Mouse (Mus musculus) kidney, embryonic 16.5 days (tissue): Measurements from ENCODE around the gene Dnah12. TPM values are rescaled to one million over a fixed set of nuclear protein-coding genes. Genes with fewer than 3 reads are reported as not detected.
"Not testable (repeated sequence)": the region's sequence is repeated elsewhere in the genome, so short reads cannot be mapped to it uniquely, and the experiment has no call there.

Experiments used
- ATAC-seq: fragments of 200-750 bp; cut with Nextera tagmentation; 2 replicates; pipeline ENCODE4 v1.8.0; 2017; ENCODE audit warnings: moderate TSS enrichment; ENCODE audit not compliant: low FRiP score, low TSS enrichment
- H3K27ac ChIP-seq: fragments of 300-500 bp; sonication (generic); 2 replicates; pipeline ENCODE4 v1.5.1; 2014; ENCODE audit warnings: low read length
- H3K27me3 ChIP-seq: fragments of 300-500 bp; sonication (generic); 2 replicates; pipeline ENCODE4 v1.6.1; 2014; ENCODE audit warnings: low read length, control low read depth, mixed read lengths; ENCODE audit not compliant: insufficient read depth
- H3K36me3 ChIP-seq: fragments of 300-500 bp; sonication (generic); 2 replicates; pipeline ENCODE4 v1.6.1; 2014; ENCODE audit warnings: low read length, control low read depth, mixed read lengths; ENCODE audit not compliant: insufficient read depth
- H3K4me1 ChIP-seq: fragments of 300-500 bp; sonication (generic); 2 replicates; pipeline ENCODE4 v1.6.1; 2014; ENCODE audit warnings: low read length, control low read depth, mixed read lengths; ENCODE audit not compliant: insufficient read depth
- H3K4me2 ChIP-seq: fragments of 300-500 bp; sonication (generic); replicated peaks from 2 replicates; pipeline ENCODE4 v1.6.1; 2014; ENCODE audit warnings: low read depth, low read length
- H3K4me3 ChIP-seq: fragments of 300-500 bp; sonication (generic); 2 replicates; pipeline ENCODE4 v1.5.1; 2014; ENCODE audit warnings: mild to moderate bottlenecking, low read length
- H3K9ac ChIP-seq: fragments of 300-500 bp; sonication (generic); replicated peaks from 2 replicates; pipeline ENCODE4 v1.6.1; 2014; ENCODE audit warnings: low read length
- H3K9me3 ChIP-seq: fragments of 300-500 bp; sonication (generic); 2 replicates; pipeline ENCODE4 v1.6.1; 2016; ENCODE audit warnings: low read length, control low read depth
- WGBS: fragments of 180-500 bp; shearing (Covaris S2); extraction: QIAGEN DNeasy Blood & Tissue Kit; methylation state at CpG from one replicate; pipeline ENCODE4 v1.1.7; 2014; 5-methylcytosine and 5-hydroxymethylcytosine counted together
- polyA plus RNA-seq: library from polyadenylated mRNA; unstranded; fragments of >200 nt; fragmentation: Nextera tagmentation; extraction: Ambion mirVana; gene quantifications from 2 replicates; pipeline ENCODE4 v1.2.1, GENCODE M21; 2015

The Dnah12 gene
- polyA plus RNA-seq, 1 experiment from 2014 or later: 0.21 TPM

DNA sequence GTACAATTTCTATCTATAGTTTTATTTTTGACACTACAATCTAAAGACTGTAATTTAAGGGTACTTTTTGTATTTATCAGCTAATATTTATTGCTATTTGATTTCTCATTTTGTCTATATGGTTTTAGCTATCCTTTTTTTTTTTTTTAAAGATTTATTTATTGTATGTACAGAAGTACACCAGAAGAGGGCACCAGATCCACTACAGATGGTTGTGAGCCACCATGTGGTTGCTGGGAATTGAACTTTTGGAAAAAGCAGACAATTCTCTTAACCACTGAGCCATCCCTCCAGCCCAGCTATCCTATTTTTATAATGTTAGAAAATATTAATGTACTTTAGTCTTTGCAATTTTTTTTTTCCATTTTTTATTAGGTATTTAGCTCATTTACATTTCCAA lies 4.8 kb downstream of the Dnah12 start:
- Histone ChIP-seq H3K9ac (no peak overlapping the region), H3K36me3 (no peaks in the 10 kb centered on the region), H3K4me3 (no peak overlapping the region), H3K4me2 (no peak overlapping the region), H3K9me3 (no peaks in the 10 kb centered on the region), H3K4me1 (no peaks in the 10 kb centered on the region), H3K27me3 (no peaks in the 10 kb centered on the region), H3K27ac (no peak overlapping the region)
- no peak for ATAC-seq

- H3K4me2 ChIP-seq, H3K4me1 ChIP-seq, ATAC-seq, H3K9ac ChIP-seq, H3K36me3 ChIP-seq, H3K27me3 ChIP-seq, H3K4me3 ChIP-seq, H3K27ac ChIP-seq, H3K9me3 ChIP-seq: not testable (repeated sequence)
- 84% methylated on average over 5 of the region's 5 CpGs for WGBS
These were observed 12.2 kb downstream of the Dnah12 start for GRCm38 (mm10) chr14:26705246-26705645.

GRCm38 (mm10) chr14:26719696-26720095 lies 26.6 kb downstream of the Dnah12 start:
- not testable (repeated sequence) for H3K4me3 ChIP-seq, ATAC-seq, H3K36me3 ChIP-seq, H3K4me1 ChIP-seq, H3K9me3 ChIP-seq, H3K4me2 ChIP-seq, H3K27ac ChIP-seq, H3K9ac ChIP-seq, H3K27me3 ChIP-seq
- 49% methylated on average over 2 of the region's 2 CpGs for WGBS

DNA sequence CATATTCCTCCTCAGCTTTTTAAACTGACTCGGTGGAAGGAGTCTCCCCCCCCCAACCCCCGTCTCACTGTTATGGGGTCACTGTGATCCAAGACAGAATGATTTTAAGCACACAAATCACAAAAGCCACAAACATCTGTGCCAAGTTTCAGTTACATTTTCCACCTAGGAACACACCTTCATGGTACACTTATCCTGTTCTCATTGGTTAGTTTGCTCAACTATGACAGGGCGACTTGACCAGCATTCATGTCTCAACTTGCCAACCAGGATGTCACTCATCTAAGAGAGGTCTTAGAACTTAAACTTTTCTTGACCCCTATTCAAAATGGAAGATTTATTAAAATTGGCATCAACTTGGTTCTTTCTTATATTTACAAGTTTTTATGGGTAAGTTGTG lies 31.8 kb downstream of the Dnah12 start:
- Histone ChIP-seq H3K27ac (no peak overlapping the region), H3K36me3 (no peaks in the 10 kb centered on the region), H3K4me1 (no peaks in the 10 kb centered on the region), H3K9me3 (no peaks in the 10 kb centered on the region), H3K4me3 (no peak overlapping the region), H3K27me3 (no peaks in the 10 kb centered on the region), H3K4me2 (no peak overlapping the region), H3K9ac (no peak overlapping the region)
- ATAC-seq: no peak
- 88% methylated on average over 3 of the region's 3 CpGs for WGBS

GRCm38 (mm10) chr14:26758566-26758965 lies 65.5 kb downstream of the Dnah12 start:
- Histone ChIP-seq H3K4me2 (no peak overlapping the region), H3K4me3 (no peak overlapping the region), H3K4me1 (no peaks in the 10 kb centered on the region), H3K27ac (no peak overlapping the region), H3K9me3 (peaks cover 10% of the 10 kb centered on the region; the same call in 1 of the 2 replicates), H3K36me3 (no peaks in the 10 kb centered on the region), H3K9ac (no peak overlapping the region), H3K27me3 (no peaks in the 10 kb centered on the region)
- 71% methylated on average over 8 of the region's 8 CpGs for WGBS
- no peak for ATAC-seq

GRCm38 (mm10) chr14:26764827-26765226 lies 71.8 kb downstream of the Dnah12 start:
- Histone ChIP-seq H3K4me1 (no peaks in the 10 kb centered on the region), H3K9me3 (peaks cover 16% of the 10 kb centered on the region; the same call in 1 of the 2 replicates), H3K4me3 (no peak overlapping the region), H3K9ac (no peak overlapping the region), H3K4me2 (no peak overlapping the region), H3K27me3 (no peaks in the 10 kb centered on the region), H3K27ac (no peak overlapping the region), H3K36me3 (no peaks in the 10 kb centered on the region)
- 80% methylated on average over 6 of the region's 6 CpGs for WGBS
- ATAC-seq: no peak

DNA sequence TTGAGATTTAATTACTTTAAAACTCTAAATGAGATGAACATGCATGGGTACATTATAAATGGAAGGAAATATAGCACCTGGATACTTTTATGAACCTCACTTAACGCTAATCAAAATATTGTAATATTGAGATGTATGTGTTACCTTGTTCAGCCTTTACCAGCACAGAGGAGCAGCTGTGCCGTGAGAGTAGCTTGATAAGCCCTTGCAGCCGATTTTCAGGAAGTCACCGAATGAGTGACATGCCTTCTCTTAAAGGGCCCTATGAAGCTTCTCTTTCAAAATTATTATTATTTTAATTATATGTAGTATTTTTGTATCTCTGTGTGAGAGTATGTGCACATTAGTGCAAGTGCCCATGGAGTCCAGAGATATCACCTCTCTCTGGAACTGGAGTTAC lies 75.1 kb downstream of the Dnah12 start:
- Histone ChIP-seq H3K27ac (no peak overlapping the region), H3K4me2 (no peak overlapping the region), H3K9me3 (peaks cover 8% of the 10 kb centered on the region; the same call in 1 of the 2 replicates), H3K4me1 (no peaks in the 10 kb centered on the region), H3K4me3 (no peak overlapping the region), H3K27me3 (no peaks in the 10 kb centered on the region), H3K36me3 (no peaks in the 10 kb centered on the region), H3K9ac (no peak overlapping the region)
- no peak for ATAC-seq
- WGBS: 72% methylated on average over 4 of the region's 4 CpGs

GRCm38 (mm10) chr14:26773536-26773935 lies 80.5 kb downstream of the Dnah12 start:
- Histone ChIP-seq H3K27ac (no peak overlapping the region), H3K27me3 (no peaks in the 10 kb centered on the region), H3K4me1 (no peaks in the 10 kb centered on the region), H3K4me2 (no peak overlapping the region), H3K4me3 (no peak overlapping the region), H3K9ac (no peak overlapping the region), H3K36me3 (no peaks in the 10 kb centered on the region), H3K9me3 (no peaks in the 10 kb centered on the region)
- no peak for ATAC-seq
- 83% methylated on average over 4 of the region's 4 CpGs for WGBS

DNA sequence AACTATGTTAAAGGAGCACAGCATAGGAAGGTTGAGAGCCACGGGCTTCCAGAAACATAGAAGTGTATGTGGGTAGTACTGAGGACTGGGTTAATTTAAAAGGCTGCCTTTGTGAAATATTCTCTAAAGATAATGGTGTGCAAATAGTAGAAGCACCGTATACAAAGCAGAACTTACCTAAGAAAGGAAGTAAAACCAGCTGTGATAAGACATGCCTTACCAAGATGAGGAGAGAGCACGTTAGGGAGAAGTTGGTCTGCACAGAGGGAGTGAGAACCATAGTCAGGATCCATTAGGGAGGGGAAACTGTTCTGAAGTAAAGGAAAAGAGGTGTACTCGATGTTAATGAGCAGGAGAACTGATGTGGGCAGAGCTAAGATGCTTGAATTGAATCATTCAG lies 90.7 kb downstream of the Dnah12 start:
- H3K27ac ChIP-seq: no peak overlapping the region
- WGBS: 65% methylated on average over 4 of the region's 4 CpGs
- no peak for ATAC-seq
- no peaks in the 10 kb centered on the region for H3K27me3 ChIP-seq
- H3K9ac ChIP-seq: no peak overlapping the region
- no peaks in the 10 kb centered on the region for H3K36me3 ChIP-seq
- H3K4me2 ChIP-seq: no peak overlapping the region
- no peaks in the 10 kb centered on the region for H3K9me3 ChIP-seq
- no peaks in the 10 kb centered on the region for H3K4me1 ChIP-seq
- H3K4me3 ChIP-seq: no peak overlapping the region

DNA sequence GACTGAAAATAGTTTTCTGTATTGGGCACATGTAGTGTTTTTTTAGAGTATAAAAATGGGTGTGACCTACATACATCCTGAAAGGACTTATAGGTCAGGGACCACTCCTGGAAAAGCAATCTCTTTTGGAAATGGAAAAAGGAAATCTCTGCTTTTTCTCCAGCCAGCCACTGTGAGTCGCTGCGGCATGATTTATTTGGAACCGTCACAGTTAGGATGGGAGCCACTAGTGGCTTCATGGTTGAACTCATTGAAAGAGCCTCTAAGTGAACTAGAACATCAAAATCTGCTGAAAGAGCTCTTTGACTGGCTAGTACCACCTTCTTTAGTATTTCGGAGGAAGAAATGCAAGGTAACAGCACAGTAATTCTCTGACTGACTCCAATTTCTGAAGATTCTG lies 92.6 kb downstream of the Dnah12 start:
- 50% methylated on average over 4 of the region's 4 CpGs for WGBS
- Histone ChIP-seq H3K4me3 (no peak overlapping the region), H3K9ac (no peak overlapping the region), H3K36me3 (no peaks in the 10 kb centered on the region), H3K27ac (no peak overlapping the region), H3K9me3 (no peaks in the 10 kb centered on the region), H3K4me2 (no peak overlapping the region), H3K4me1 (no peaks in the 10 kb centered on the region), H3K27me3 (no peaks in the 10 kb centered on the region)
- no peak for ATAC-seq

- no peak overlapping the region for H3K9ac ChIP-seq
- no peak overlapping the region for H3K4me3 ChIP-seq
- no peak overlapping the region for H3K27ac ChIP-seq
- H3K4me1 ChIP-seq: no peaks in the 10 kb centered on the region
- no peaks in the 10 kb centered on the region for H3K36me3 ChIP-seq
- no peak overlapping the region for H3K4me2 ChIP-seq
- no peak for ATAC-seq
- H3K9me3 ChIP-seq: no peaks in the 10 kb centered on the region
- H3K27me3 ChIP-seq: no peaks in the 10 kb centered on the region
- WGBS: 92% methylated on average over 2 of the region's 2 CpGs
These were observed 101.4 kb downstream of the Dnah12 start for GRCm38 (mm10) chr14:26794431-26794830.
